Mouse (Mus musculus) urinary bladder, postnatal 25 days (tissue): Measurements from ENCODE around the gene Rpl7a.

ENCODE experiments used
- DNase-seq: peaks from one replicate; pipeline ENCODE4 v3.0.0; 2022; ENCODE audit warnings: low spot score

The Rpl7a gene

GRCm38 (mm10) chr2:26914148-26914941 is 3.8 kb downstream of the Rpl7a start:
- DNase-seq = no peak

- peak; percentile 73 for DNase-seq
Measured at GRCm38 (mm10) chr2:26915927-26916728, 5.6 kb downstream of the Rpl7a start, which contains the start of the genes Surf2 and Surf1. Surf2 (plus strand) TSS chr2:26916367. Surf1 (minus strand) TSS chr2:26916530.

- no peak for DNase-seq
Measured at GRCm38 (mm10) chr2:26916738-26917137, 6.2 kb downstream of the Rpl7a start.

GRCm38 (mm10) chr2:26919684-26920083 is 9.1 kb downstream of the Rpl7a start:
- DNase-seq = no peak

GRCm38 (mm10) chr2:26920190-26920855 is 9.8 kb downstream of the Rpl7a start:
- DNase-seq = no peak

- DNase-seq = no peak
Measured at GRCm38 (mm10) chr2:26921784-26922183, 11.2 kb downstream of the Rpl7a start.

GRCm38 (mm10) chr2:26927745-26928476 is 17.3 kb downstream of the Rpl7a start:
- no peak for DNase-seq

GRCm38 (mm10) chr2:26930390-26930789 is 19.8 kb downstream of the Rpl7a start:
- peak; percentile 50 for DNase-seq

GRCm38 (mm10) chr2:26932473-26933303 is 22.1 kb downstream of the Rpl7a start:
- DNase-seq = no peak

GRCm38 (mm10) chr2:26933304-26934055 is 22.9 kb downstream of the Rpl7a start, which contains the start of the genes Surf4 and Stkld1:
Surf4 (minus strand) TSS chr2:26933928.
Stkld1 (plus strand) TSS chr2:26934047.
- DNase-seq = peak; percentile 89

GRCm38 (mm10) chr2:26935286-26935685 is 24.7 kb downstream of the Rpl7a start:
- DNase-seq = no peak

GRCm38 (mm10) chr2:26936425-26936824 is 25.9 kb downstream of the Rpl7a start:
- DNase-seq = no peak

GRCm38 (mm10) chr2:26941539-26941938 is 31.0 kb downstream of the Rpl7a start:
- DNase-seq = no peak

- no peak for DNase-seq
Measured at GRCm38 (mm10) chr2:26943253-26943652, 32.7 kb downstream of the Rpl7a start.

- DNase-seq = no peak
Measured at GRCm38 (mm10) chr2:26950411-26950810, 39.8 kb downstream of the Rpl7a start.

- DNase-seq = no peak
Measured at GRCm38 (mm10) chr2:26951346-26951905, 40.9 kb downstream of the Rpl7a start.

GRCm38 (mm10) chr2:26952193-26952592 is 41.6 kb downstream of the Rpl7a start:
- DNase-seq = no peak

GRCm38 (mm10) chr2:26952866-26953265 is 42.3 kb downstream of the Rpl7a start:
- DNase-seq = no peak

- no peak for DNase-seq
Measured at GRCm38 (mm10) chr2:26954735-26955395, 44.3 kb downstream of the Rpl7a start.
